Mouse (Mus musculus) C2C12 (cell line): Measurements from ENCODE around the gene Aox4. TPM values are rescaled to one million over a fixed set of nuclear protein-coding genes. Genes with fewer than 3 reads are reported as not detected.

Source experiments
- H3K27me3 ChIP-seq: one replicate; pipeline ENCODE4 v1.6.1; 2011; ENCODE audit not compliant: control insufficient read depth, insufficient read depth, insufficient read length
- H3K36me3 ChIP-seq: one replicate; pipeline ENCODE4 v1.6.1; 2011; ENCODE audit not compliant: control insufficient read depth, insufficient read depth
- H3K4me3 ChIP-seq: one replicate; pipeline ENCODE4 v1.5.1; 2011; ENCODE audit warnings: mild to moderate bottlenecking, control low read depth; ENCODE audit not compliant: poor library complexity, insufficient read depth, severe bottlenecking
- H3K79me2 ChIP-seq: one replicate; pipeline ENCODE4 v1.6.1; 2011; ENCODE audit not compliant: control insufficient read depth, insufficient read depth
- H3K79me3 ChIP-seq: one replicate; pipeline ENCODE4 v1.6.1; 2011; ENCODE audit warnings: low read depth, control low read depth
- H3ac ChIP-seq: one replicate; pipeline ENCODE3; 2011; ENCODE audit warnings: low read depth; ENCODE audit not compliant: control insufficient read depth, insufficient read length
- CEBPB ChIP-seq: IDR thresholded peaks from one replicate; pipeline ENCODE4 v1.6.1; 2011; ENCODE audit warnings: low read depth, mild to moderate bottlenecking, control low read depth, moderate library complexity
- CTCF ChIP-seq: IDR thresholded peaks from one replicate; pipeline ENCODE4 v1.5.1; 2011; ENCODE audit not compliant: control insufficient read depth, insufficient read depth, insufficient read length
- FOSL1 ChIP-seq: IDR thresholded peaks from one replicate; pipeline ENCODE4 v1.8.0; 2011; ENCODE audit warnings: mild to moderate bottlenecking, low read length; ENCODE audit not compliant: poor library complexity, insufficient read depth, severe bottlenecking
- MAX ChIP-seq: IDR thresholded peaks from one replicate; pipeline ENCODE4 v1.6.1; 2011; ENCODE audit warnings: mild to moderate bottlenecking, control low read depth
- MYOD1 ChIP-seq: IDR thresholded peaks from one replicate; pipeline ENCODE4 v1.6.1; 2011; ENCODE audit warnings: low read depth; ENCODE audit not compliant: control insufficient read depth, insufficient read length
- MYOG ChIP-seq: IDR thresholded peaks from one replicate; pipeline ENCODE4 v1.6.1; 2011; ENCODE audit not compliant: control insufficient read depth, insufficient read length; ENCODE audit errors: extremely low read depth
- USF1 ChIP-seq: IDR thresholded peaks from one replicate; pipeline ENCODE4 v1.6.1; 2011; ENCODE audit warnings: low read depth, mild to moderate bottlenecking, control low read depth, moderate library complexity
- polyA plus RNA-seq: library from polyadenylated mRNA; unstranded; fragments of >200 nt; fragmentation: generic; extraction: Trizol; gene quantifications from one replicate; pipeline ENCODE4 v1.2.1, GENCODE M21; 2012; ENCODE audit warnings: missing spikeins

Gene Aox4
- polyA plus RNA-seq, 1 experiment: not detected

DNA sequence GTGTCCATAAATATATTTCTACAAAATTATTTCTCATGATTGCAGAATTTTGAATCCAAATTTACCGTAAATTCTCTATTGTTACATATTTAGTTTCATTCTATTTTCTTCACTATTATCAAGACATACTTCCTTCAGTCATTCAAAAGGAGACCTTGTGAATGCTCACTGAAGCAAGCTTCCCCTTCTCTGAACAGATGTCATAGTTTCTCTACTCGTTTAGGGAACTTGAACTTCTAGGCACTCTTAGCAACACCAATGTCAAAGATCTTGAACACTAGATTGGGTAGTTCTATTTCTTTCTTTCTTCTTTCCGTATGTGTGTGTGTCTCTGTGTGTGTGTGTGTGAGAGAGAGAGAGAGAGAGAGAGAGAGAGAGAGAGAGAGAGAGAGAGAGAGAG lies 34.3 kb downstream of the Aox4 start:
- H3ac ChIP-seq: no peak overlapping the region
- H3K27me3 ChIP-seq: no peaks in the 10 kb centered on the region
- TF ChIP-seq FOSL1: no peak
- TF ChIP-seq CEBPB: no peak
- no peak for TF ChIP-seq MAX
- no peak for TF ChIP-seq USF1
- TF ChIP-seq MYOD1: no peak
- TF ChIP-seq MYOG: no peak
- no peak for TF ChIP-seq CTCF

DNA sequence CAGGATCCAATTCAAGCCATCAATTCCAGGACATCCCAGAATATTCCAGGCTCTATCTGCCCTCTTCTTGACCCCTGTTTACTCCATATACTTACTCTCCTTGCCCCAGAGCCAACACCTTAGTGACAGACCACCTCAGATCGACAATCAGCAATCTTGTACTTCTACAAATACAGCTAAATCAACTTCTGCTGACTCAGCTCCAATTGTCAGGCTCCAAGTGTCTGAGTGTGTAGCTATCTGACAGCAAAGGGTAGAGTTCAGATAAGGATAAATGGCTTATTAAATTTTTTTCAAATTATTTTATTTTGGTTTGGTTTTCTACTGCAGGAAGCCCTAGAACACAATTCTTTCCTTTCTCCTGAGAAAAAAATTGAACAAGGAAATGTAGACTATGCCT lies 38.3 kb downstream of the Aox4 start:
- H3K79me2 ChIP-seq: no peaks in the 10 kb centered on the region
- no peak overlapping the region for H3ac ChIP-seq
- H3K79me3 ChIP-seq: no peaks in the 10 kb centered on the region
- no peak overlapping the region for H3K4me3 ChIP-seq
- H3K27me3 ChIP-seq: no peaks in the 10 kb centered on the region
- TF ChIP-seq CEBPB: no peak
- no peak for TF ChIP-seq MAX
- no peak for TF ChIP-seq MYOG
- no peak for TF ChIP-seq MYOD1
- no peak for TF ChIP-seq USF1
- TF ChIP-seq CTCF: no peak
- no peaks in the 10 kb centered on the region for H3K36me3 ChIP-seq

More for the DNA sequence above, 34.3 kb downstream of the Aox4 start:
- Histone ChIP-seq H3K4me3 (no peak overlapping the region), H3K36me3 (no peaks in the 10 kb centered on the region), H3K79me3 (no peaks in the 10 kb centered on the region), H3K79me2 (no peaks in the 10 kb centered on the region)

GRCm38 (mm10) chr1:58253466-58253865 lies 43.3 kb downstream of the Aox4 start:
- Histone ChIP-seq H3K4me3 (no peak overlapping the region), H3K79me3 (no peaks in the 10 kb centered on the region), H3K36me3 (no peaks in the 10 kb centered on the region), H3K79me2 (no peaks in the 10 kb centered on the region), H3ac (no peak overlapping the region), H3K27me3 (no peaks in the 10 kb centered on the region)
- TF ChIP-seq FOSL1 (no peak), CTCF (no peak), USF1 (no peak), CEBPB (no peak), MYOG (no peak), MYOD1 (no peak), MAX (no peak)

DNA sequence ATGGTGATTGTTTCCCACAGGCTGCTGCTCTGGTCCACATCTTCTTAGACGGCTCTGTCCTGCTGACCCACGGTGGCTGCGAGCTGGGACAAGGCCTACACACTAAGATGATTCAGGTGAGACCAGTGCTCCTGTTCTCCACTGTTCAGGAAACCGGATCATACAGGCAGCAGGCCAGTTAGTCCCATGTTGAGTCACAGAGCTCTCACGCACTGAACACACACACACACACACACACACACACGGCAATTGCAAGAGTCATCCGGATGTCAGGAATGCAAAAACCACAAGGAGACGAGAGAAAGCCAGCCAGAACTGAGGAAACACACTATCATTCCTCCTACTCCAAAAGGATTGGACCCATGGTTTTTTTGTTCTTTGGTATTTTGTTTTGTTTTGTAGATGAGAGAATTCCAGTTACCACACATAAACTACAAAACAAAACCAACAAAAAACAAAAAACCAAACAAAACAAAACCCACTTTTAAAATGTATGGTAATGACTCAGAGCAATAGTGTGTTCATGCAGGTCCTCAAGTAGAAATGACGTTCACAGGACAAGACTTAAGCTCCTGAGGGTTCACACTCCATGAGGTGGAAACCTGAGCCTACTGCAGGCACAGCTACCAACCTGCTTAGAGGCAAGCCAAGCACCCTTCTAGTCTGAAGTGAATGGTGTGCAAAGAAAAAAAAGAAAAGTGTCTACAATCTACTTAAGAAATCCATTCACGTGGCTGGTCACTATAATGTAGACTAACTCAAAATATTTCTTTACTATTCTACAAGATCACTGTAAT lies 47.2 kb downstream of the Aox4 start:
- H3ac ChIP-seq: no peak overlapping the region
- H3K36me3 ChIP-seq: no peaks in the 10 kb centered on the region
- peak; percentile 50 for TF ChIP-seq FOSL1
- no peak for TF ChIP-seq CEBPB
- no peaks in the 10 kb centered on the region for H3K79me3 ChIP-seq
- no peak overlapping the region for H3K4me3 ChIP-seq
- no peaks in the 10 kb centered on the region for H3K27me3 ChIP-seq
- no peaks in the 10 kb centered on the region for H3K79me2 ChIP-seq

- no peak for TF ChIP-seq USF1
- TF ChIP-seq MAX: no peak
- TF ChIP-seq CTCF: no peak
- TF ChIP-seq MYOD1: no peak
- TF ChIP-seq FOSL1: no peak
- no peak for TF ChIP-seq MYOG
- no peak for TF ChIP-seq CEBPB
- Histone ChIP-seq H3ac (no peak overlapping the region), H3K36me3 (no peaks in the 10 kb centered on the region), H3K4me3 (no peak overlapping the region), H3K27me3 (peaks cover 9% of the 10 kb centered on the region), H3K79me2 (no peaks in the 10 kb centered on the region), H3K79me3 (no peaks in the 10 kb centered on the region)
Observed at GRCm38 (mm10) chr1:58260311-58260710, 50.1 kb downstream of the Aox4 start.

GRCm38 (mm10) chr1:58268231-58268630 lies 58.0 kb downstream of the Aox4 start:
- Histone ChIP-seq H3K79me2 (no peaks in the 10 kb centered on the region), H3ac (no peak overlapping the region), H3K4me3 (no peak overlapping the region), H3K36me3 (no peaks in the 10 kb centered on the region), H3K79me3 (no peaks in the 10 kb centered on the region), H3K27me3 (peaks cover 21% of the 10 kb centered on the region)
- no peak for TF ChIP-seq FOSL1
- no peak for TF ChIP-seq CEBPB
- TF ChIP-seq USF1: no peak
- TF ChIP-seq MAX: no peak
- no peak for TF ChIP-seq MYOG
- TF ChIP-seq CTCF: no peak
- TF ChIP-seq MYOD1: no peak
